In the genomic region with DNA sequence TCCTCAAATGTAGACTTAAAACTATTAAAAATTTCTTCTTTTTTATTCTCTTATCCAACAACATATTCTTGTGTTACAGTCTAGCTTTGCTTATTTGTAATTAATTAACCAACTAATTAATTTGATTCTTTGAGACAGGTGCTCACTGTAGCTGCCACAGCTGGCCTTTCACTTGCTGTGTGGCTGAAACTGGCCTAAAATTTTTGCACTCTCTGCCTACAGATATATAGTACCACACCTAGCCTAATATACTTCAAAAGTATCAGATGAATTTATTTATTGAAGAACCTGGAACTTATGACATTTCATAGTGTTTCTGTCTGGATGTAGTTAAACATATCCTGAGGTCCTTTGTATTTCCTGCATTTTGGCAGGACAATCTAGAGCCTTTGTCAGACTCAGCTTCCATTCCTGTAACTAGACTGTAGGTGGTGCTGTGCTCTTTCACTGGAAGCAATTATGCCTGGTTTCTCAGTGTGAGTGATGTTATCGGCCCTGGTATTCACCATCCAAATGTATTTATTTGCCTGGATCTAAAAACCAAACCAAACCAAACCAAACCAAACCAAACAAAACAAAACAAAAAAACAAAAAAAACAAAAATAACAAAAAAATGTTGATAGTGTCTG, we compare ENCODE assay signal across 8 mouse cellular contexts. TPM values are rescaled to one million over a fixed set of nuclear protein-coding genes. Genes with fewer than 3 reads are reported as not detected.
DNase-seq lines count a peak whose midpoint lies in the region; ATAC-seq and TF ChIP-seq lines count a peak whose summit lies in the region.

No protein-coding gene starts in this region.

- ATAC-seq in lung, embryonic 14.5 days (ENCODE audit: insufficient read depth): 0 out of 2 replicates have a peak, but pooled peaks have one; percentile 44
- ATAC-seq in intestine, postnatal 0 days: no peak
- ATAC-seq in megakaryocyte-erythroid progenitor cell, adult 5-6 weeks (replicated peaks; ENCODE audit: low FRiP score, low TSS enrichment, poor library complexity, severe bottlenecking): peak; percentile 95

- TF ChIP-seq POLR2A in lung, adult 2 months (IDR thresholded peaks at IDR 0.05; ENCODE audit: borderline replicate concordance, extremely low read depth, low read depth, low read length): no peak

- no peak overlapping the region for H3K4me3 ChIP-seq in lung, embryonic 14.5 days (ENCODE audit: low read depth, low read length)
- no peak overlapping the region for H3K4me3 ChIP-seq in lung, adult 2 months (replicated peaks; ENCODE audit: extremely low read depth, low read depth, low read length)
- no peak overlapping the region for H3K4me3 ChIP-seq in intestine, postnatal 0 days (ENCODE audit: low read depth, low read length)

- WGBS in lung, embryonic 14.5 days: 11% methylated on average over 1 of the region's 1 CpGs
- WGBS in lung, adult 2 months: 4% methylated on average over 1 of the region's 1 CpGs
- WGBS in intestine, postnatal 0 days: 10% methylated on average over 1 of the region's 1 CpGs

- H3K36me3 ChIP-seq in lung, embryonic 14.5 days (ENCODE audit: insufficient read depth): no peaks in the 10 kb centered on the region
- H3K36me3 ChIP-seq in intestine, postnatal 0 days (ENCODE audit: control insufficient read depth, insufficient read depth): no peaks in the 10 kb centered on the region

- H3K9ac ChIP-seq in lung, embryonic 14.5 days: no peak overlapping the region
- H3K9ac ChIP-seq in intestine, postnatal 0 days (ENCODE audit: low read depth, low read length): no peak overlapping the region

- H3K4me1 ChIP-seq in lung, embryonic 14.5 days (ENCODE audit: insufficient read depth): no peaks in the 10 kb centered on the region
- H3K4me1 ChIP-seq in lung, adult 2 months (ENCODE audit: control insufficient read depth, insufficient read depth, low read length): no peaks in the 10 kb centered on the region
- H3K4me1 ChIP-seq in intestine, postnatal 0 days (replicated peaks; ENCODE audit: control insufficient read depth, insufficient read depth, low read length): no peaks in the 10 kb centered on the region

- H3K27ac ChIP-seq in lung, embryonic 14.5 days (ENCODE audit: low read depth): no peak overlapping the region
- H3K27ac ChIP-seq in intestine, postnatal 0 days (ENCODE audit: low read depth, low read length): no peak overlapping the region

- H3K9me3 ChIP-seq in lung, embryonic 14.5 days (ENCODE audit: low read depth, low read length): no peaks in the 10 kb centered on the region
- H3K9me3 ChIP-seq in intestine, postnatal 0 days (ENCODE audit: control insufficient read depth): no peaks in the 10 kb centered on the region

- H3K27me3 ChIP-seq in lung, embryonic 14.5 days (ENCODE audit: insufficient read depth, low read length): no peaks in the 10 kb centered on the region
- H3K27me3 ChIP-seq in intestine, postnatal 0 days (replicated peaks; ENCODE audit: control insufficient read depth, insufficient read depth, low read length): no peaks in the 10 kb centered on the region

- H3K4me2 ChIP-seq in lung, embryonic 14.5 days: no peak overlapping the region
- no peak overlapping the region for H3K4me2 ChIP-seq in intestine, postnatal 0 days (replicated peaks; ENCODE audit: low read depth)

- peak; percentile 77 for DNase-seq in lung, embryonic 14.5 days
- no peak for DNase-seq in lung, adult 2 months
- peak; percentile 59 for DNase-seq in R1 (ENCODE audit: low read depth, low spot score)
- DNase-seq in embryo, embryonic 11.5 days (ENCODE audit: low read depth, low spot score): peak; percentile 29
- no peak for DNase-seq in testis, postnatal 10 days (ENCODE audit: low spot score)
- DNase-seq in adrenal gland, adult 8-10 months: no peak

- TF ChIP-seq CTCF in lung, embryonic 14.5 days (IDR thresholded peaks at IDR 0.05; ENCODE audit: low read depth): peak; percentile 82
- TF ChIP-seq CTCF in lung, adult 2 months (IDR thresholded peaks at IDR 0.05; ENCODE audit: insufficient read depth, low read length): no peak
- peak; percentile 89 for TF ChIP-seq CTCF in intestine, postnatal 0 days (IDR thresholded peaks at IDR 0.05; ENCODE audit: low read depth)

RNA-seq across cellular contexts. Expression of a gene that starts 43.7 kb away (rescaled TPM):
- 5.5 and 6.2 TPM in 2 replicates for polyA plus RNA-seq in lung, embryonic 14.5 days (2014; fragmentation: Nextera tagmentation; extraction: Ambion mirVana)
- polyA plus RNA-seq in lung, adult 2 months (2012; rRNA removed): 10.3 and 13.5 TPM in 2 replicates
- polyA plus RNA-seq in intestine, postnatal 0 days (2015; fragmentation: Nextera tagmentation; extraction: Ambion mirVana): 8.8 and 10.3 TPM in 2 replicates
- total RNA-seq in megakaryocyte-erythroid progenitor cell, adult 5-6 weeks (2014; fragmentation: Nextera tagmentation): 18.2 and 28.9 TPM in 2 replicates
- total RNA-seq in megakaryocyte-erythroid progenitor cell, adult 5-6 weeks (2017): 28.8 and 29.1 TPM in 2 replicates
- 10 to 100 TPM; 41.7 to 59.7 (median 47.9) TPM for total RNA-seq in adrenal gland, adult 8-10 months (2022)

Comparison
In these comparisons a context has a peak if more than half of its experiments do, and no peak if none do; other contexts are left out.
1. DNase-seq: peak in lung, embryonic 14.5 days (single experiment), R1 (single experiment) and embryo, embryonic 11.5 days (single experiment); none in lung, adult 2 months (single experiment), testis, postnatal 10 days (single experiment) and adrenal gland, adult 8-10 months (single experiment).